Mouse (Mus musculus): Measurements from ENCODE around the gene Kif5c. TPM values are rescaled to one million over a fixed set of nuclear protein-coding genes. Genes with fewer than 3 reads are reported as not detected.

The Kif5c gene
- total RNA-seq, 2 experiments from 2014 or later: 0.54 to 1.1 TPM

DNA sequence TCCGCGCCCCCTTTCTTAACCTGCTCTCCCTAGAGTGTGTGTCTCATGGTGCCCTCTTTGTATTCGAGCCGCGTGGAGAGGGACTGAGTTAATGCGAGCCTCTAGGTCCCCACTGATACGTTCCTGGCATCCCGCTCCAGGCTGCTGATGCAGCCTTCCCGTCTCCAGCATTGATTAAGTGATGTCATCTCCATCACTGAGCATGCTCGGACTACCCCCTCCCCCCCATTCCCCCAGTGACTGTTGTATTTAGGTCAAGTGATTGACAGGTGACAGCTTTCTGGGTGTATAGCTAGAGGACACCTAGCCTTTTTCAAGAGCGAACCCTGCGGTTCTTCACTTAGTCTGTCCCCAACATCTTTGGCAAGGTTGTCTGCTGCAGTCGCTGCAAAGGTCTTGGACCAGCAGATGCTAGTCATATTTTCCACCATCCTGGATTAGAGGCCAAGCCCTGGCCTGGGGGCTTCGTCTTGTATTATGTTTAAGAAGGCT lies 1.6 kb downstream of the Kif5c start:
- DNase-seq (ENCODE audit: low spot score in 2 of 2): no peak

DNA sequence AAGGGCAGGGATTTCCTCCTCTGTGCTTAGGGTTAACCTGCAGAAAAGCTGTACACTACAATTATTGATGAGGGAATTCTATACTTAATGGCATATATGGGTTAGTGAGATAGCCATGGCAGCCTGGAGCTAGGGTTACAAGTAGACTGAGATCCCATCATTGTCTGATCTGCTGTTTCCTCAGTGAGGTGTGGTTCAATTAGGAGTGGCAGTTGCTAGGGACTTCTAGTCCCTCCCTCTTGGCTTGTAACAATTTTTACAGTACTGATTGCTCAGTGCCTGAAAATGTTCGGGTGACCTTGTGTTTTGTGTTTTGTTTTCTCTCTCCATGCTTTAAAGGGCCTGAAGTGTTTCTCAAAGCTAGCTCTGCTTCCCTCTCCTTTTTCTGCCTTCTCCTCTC lies 2.1 kb downstream of the Kif5c start:
- DNase-seq (ENCODE audit: low spot score in 2 of 2): no peak

DNA sequence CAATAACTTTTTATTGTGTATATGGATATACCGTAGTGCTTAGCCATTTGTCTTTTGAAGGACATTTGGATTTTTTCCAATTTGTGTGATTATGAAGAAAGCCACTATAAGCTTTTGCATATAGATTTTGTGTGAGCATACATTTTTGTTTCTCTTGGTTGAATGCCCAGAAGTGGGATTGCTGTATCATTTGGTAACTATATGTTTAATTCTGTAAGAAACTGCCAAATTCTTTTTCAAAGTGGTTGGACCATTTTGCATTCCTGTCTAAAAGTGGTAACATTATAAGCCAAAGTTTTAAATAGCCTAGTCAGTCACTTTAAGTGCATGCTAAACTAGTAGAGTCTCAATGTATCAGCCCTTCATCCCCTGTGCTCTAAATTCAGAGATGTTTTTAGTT lies 6.5 kb downstream of the Kif5c start:
- DNase-seq (ENCODE audit: low spot score in 2 of 2): no peak

DNA sequence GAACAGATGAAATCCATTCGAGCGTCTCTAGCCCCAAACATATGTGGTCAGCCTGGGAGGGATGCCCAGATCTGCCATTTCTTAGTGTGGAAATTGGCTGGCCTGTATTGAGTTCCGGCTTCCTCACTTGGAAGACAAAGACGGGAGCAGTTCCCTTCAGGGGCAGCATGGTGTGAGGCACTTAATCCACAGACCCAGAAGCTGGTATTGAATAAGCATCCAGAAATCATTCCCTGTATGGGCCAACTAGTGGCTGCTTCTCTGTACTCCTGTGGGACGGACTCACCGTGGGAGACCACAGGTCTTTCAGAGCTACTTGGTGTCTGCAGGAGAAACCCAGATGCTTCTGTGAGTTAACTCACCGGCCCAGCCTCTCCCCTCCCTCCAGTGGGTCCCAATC lies 8.5 kb downstream of the Kif5c start:
- no peak for DNase-seq (ENCODE audit: low spot score in 2 of 2)

DNA sequence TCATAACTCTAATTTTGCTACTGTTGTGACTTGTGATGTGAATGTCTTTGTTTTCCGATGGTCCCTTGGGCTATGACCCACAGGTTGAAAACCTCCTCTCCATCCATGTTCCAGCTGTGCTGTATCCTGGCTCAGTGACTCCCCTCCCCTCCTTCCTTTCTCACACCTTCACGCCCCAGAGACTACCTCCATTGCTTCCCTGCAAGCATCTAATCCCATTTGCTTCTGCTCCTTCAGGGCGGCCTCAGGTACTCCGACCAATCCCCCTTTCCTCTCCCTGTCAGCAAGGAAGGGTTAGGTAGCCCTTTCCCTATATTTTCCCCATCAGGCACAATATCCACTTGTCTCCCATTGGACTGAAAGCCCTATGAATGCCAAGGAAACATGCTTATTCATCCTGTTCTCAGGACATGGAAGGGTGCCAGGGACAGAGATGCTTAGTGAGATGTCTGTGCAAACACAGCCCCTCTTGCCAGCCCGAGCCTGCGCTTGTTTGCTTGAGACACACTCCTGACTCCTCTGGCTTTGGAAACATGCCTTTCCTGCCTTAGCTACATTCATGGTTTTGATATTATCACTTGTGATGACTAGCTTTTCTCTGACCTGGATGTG lies 9.1 kb downstream of the Kif5c start:
- DNase-seq (ENCODE audit: low spot score in 2 of 2): no peak

DNA sequence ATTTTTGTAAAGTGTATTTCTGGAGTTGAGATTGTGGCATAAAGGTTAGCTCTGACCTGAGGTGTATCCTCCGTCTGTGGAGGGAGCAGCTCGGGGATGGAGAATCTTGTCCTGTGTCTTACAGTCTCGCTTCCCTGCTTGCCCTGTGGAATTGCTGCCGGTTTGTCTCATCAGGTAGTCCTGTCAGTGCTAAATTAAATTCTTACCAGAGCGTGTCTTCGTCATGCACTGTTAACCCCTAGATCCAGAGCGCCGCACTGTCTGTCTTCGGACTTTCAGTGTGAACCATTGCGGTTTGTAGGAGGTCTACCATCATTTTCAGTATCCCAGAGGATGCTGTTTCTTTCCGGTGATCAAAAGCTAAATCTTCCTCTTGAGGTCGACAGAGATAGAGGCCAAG lies 10.1 kb downstream of the Kif5c start:
- DNase-seq (ENCODE audit: low spot score in 2 of 2): no peak

DNA sequence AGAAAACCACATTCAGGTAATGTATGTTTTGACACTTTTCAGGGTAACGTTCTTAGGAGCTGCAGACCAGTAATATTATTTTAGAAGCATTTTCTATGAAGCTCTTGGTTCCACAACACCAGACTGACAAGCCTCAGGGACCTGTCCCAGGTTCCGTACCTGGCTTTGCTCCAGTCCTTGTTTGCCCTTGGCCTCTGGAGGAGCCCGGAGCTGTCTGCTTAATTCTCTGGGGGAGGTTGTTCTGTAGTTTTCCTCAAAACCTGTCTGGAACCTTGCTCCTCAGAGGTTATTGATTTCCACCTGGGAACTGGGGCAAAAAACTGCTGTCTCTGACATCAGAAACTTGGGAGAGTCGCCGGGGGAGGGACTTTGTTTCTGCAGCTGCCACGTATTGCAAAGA lies 11.5 kb downstream of the Kif5c start:
- DNase-seq (ENCODE audit: low spot score in 2 of 2): no peak

DNA sequence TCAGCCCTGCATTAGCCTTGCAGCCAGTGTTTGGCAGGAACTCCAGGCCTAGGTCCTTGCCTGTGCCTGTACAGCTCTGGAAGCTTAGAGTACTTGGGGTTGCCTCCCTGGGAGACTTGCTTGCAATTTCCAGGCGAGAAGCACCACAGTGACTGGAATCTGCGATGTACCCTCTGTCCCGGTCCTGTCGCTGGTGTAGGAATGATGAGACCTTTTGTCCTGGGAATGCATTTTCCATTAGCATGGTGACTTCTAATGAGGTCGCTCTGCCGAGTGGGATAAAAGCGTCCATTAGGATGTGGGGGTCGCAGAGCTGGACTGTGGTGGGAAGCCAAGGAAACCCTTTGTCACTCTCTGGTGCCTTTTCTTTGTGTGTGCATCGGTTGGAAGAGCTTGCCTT lies 14.1 kb downstream of the Kif5c start:
- DNase-seq (ENCODE audit: low spot score in 2 of 2): no peak

DNA sequence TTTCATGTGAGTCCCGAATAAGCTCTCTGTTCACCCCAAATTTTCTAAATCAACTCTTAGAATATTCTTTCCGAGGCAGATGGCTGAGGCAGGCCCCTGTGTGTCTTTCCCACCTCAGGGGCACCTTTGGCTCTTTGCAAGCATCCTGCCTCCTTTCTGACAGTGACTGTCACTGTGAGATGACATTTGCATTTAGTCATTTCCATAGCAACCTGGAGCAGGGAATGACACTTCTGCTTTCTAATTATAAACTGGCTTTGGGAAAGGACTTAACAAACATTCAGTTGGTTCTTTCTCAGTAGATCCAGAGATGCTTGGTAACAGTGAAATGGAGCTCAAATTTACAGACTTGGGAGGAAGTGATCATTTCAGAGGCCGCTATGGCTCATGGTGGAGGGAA lies 23.7 kb downstream of the Kif5c start:
- no peak for DNase-seq (ENCODE audit: low spot score in 2 of 2)

DNA sequence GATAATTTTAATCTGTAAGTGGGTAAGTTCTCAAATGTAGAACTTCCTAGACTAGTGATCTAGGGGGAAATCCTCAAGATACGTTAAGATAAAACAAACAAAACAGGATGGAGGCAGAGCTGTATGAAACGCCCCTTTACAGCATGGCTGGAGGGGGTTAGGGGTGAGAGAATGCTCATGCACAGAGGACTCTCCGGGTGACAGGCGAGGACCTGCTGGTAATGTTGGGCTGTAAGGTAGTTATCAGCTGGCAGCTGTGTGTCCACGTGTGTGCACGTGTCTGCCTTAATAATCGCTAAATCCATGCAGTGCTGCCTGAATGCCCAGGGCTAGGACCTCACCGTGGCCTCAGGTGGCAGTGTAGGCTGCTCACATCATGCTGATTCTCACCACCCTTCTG lies 24.7 kb downstream of the Kif5c start:
- DNase-seq (ENCODE audit: low spot score in 2 of 2): no peak

DNA sequence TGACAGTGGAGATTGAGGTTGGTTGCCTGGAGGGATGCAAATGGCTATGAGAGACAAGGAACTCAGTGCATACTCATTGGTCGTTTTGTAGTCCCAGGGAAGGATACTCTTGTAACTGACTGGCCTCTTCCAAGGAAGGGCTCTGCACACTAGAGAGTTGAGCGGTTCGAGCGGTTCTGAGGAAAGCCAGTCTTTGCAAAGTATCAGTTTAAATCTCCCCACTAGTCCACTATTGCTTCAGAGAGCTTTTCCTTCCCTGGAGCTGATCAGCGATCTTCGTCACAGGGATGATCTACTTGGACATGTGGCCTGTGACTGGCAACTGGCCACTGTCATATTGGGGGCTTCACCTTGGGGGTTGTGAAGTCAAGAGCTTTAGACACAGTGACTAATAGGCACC lies 28.5 kb downstream of the Kif5c start:
- no peak for DNase-seq (ENCODE audit: low spot score in 2 of 2)

DNA sequence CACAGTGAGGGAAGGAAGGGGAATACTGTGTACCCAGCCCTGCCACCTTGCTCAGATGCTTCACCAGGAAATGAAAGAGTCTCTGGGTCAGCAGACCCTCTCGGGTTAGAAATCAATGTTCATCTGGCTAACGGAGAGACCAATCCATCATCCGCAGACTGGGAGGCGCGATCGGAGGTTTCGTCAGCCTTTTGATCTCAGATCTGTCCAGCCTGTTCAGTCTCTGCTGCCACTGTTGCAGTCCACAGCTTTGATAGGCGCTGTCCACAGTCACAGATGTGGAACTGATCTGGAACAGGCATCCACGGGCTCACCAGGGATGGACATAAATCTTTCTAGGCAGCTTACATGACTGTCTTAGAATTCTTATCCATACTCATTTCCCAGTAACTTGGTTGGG lies 29.2 kb downstream of the Kif5c start:
- DNase-seq (ENCODE audit: low spot score in 2 of 2): no peak

DNA sequence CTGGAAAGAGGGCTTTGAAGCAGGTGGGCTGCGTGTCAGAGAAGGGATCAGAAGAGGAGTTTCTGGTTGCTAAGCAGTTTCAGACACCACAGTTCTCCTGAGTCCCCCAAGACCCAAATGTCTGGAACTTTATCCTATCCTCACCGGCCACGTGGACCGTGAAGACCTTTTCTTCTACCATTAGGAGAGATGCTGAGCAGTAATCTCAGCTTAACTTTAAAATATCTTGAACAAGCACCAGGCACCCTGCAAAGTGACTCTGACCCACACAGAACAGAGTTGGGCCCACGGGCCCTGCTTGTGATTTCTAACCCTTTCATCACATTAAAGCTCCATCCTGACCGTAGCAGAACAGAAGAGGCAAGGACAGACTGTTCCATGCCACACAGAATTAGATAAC lies 29.7 kb downstream of the Kif5c start:
- no peak for DNase-seq (ENCODE audit: low spot score in 2 of 2)

DNA sequence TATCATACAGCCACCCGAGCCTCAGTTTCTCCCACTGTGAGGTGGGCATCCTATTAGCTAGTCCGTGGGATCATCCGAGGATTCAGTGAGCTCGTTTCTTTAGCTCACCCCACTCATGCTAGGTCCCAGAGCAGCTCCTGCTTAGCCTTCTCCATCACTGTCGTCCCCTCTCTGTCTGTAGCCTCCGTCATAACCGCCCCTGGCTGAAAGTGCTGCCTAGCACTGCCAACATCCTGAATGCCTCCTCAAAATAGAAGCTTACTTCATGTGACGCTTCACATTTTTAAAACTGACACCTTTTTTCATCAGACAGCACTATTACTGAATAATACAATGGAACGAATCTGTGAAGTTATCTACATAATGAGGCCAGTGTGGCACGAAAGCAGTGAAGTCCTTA lies 30.1 kb downstream of the Kif5c start:
- no peak for DNase-seq (ENCODE audit: low spot score in 2 of 2)

DNA sequence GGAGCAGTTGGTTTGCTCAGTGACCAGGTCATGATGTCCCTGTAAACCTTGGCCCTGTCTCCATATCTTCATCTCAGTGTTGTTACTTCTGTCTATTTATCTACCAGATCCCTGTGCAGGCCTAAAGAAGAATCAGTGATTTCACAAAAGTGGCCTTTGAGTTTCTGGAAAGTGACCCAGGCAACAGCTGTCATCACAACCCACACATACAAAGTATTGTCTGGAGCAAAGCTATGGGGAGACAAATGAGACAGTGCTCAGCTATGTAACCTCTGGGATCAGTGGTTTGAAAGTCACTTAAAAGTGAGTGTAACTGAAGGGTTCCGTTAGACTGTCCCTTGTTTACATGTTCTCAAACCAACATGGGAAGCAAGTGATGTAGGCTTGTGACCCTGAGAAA lies 32.6 kb downstream of the Kif5c start:
- DNase-seq (ENCODE audit: low spot score in 2 of 2): no peak

DNA sequence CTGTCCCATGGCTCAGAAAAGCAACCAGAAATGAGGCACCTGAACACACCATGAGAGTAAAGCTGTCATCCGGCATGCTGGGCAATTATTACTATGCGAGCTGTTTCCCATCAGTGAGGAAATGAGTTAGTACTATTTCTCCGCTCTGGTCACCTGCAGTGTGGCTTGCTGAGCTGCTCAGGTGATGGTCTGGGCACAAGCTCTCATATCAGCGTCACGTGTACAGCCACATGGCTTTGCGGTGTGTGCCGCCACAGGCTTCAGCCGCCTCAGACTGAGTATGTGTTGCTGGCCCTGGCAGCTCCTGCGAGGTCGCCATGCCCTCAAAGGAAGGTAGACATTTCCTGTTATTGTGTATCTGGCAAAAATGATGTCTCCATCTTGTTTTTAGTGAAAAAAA lies 35.5 kb downstream of the Kif5c start:
- DNase-seq (ENCODE audit: low spot score in 2 of 2): no peak

DNA sequence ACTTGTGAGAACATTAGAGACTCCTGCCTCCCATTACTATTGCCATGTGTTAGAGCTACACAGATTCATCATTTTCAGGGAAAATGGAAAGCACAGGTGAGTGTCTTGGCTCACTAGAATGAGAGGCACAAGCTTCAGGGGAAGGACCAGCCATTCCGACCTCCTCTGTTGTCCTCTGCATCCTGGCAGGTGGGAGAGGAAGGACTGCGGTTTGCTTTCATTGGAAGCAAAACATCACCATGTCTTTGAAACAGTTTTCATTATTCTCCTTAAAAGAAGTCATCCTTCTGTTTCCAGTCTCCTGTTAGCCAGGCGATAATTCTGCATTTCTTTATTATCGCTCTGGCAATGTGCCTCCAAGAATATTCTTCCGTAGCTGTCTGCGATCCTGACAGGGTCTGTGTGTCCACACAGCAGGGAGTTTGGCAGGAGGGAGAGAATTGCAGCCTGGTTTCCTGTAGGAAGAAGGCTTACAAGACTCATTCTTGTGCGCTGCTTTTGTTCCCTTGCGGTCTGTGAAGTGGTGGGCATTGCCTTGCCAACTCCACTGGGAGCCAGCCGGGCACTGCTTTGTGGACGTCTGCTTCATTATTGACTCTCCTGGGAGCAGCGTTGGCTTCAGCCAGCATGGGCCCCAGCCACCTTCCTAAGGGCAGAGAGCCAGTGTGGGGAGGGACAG lies 36.2 kb downstream of the Kif5c start:
- DNase-seq (ENCODE audit: low spot score in 2 of 2): no peak

DNA sequence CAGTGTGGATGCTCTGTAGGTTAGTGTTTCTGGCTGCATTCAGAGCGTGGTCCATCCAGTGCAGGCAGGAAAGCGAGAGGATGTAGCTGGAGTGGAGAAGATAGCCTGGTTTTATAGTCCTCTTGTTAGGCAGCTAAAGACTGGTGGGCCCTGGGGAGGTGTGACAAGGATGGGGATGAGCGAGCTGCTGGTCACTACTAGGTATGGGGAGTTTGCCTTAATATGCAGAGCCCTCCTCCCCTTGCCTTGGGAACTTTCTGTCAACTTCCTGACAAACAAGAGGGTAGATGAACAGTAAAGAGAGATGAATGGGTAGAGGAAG lies 36.7 kb downstream of the Kif5c start:
- DNase-seq (ENCODE audit: low spot score in 2 of 2): no peak

DNA sequence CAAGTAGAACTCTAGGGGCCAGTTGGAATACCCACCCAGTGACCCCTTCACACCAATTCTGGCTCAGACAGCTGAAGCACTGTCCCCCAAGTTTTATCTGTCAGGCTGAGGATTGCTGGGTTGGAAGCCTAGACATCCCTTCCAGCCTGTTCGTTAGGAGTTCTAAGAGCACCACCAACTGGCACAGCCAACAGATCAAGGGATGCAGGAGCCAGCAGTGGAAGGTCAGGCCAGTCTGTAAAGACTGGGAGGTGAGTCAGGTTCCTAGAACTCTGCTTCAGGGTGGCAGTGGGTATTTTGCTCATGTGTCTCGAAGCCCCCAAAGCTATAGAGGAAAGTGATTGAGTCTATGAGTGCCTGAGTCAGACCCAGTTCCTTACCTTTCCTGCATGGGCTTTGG lies 37.9 kb downstream of the Kif5c start:
- no peak for DNase-seq (ENCODE audit: low spot score in 2 of 2)

DNA sequence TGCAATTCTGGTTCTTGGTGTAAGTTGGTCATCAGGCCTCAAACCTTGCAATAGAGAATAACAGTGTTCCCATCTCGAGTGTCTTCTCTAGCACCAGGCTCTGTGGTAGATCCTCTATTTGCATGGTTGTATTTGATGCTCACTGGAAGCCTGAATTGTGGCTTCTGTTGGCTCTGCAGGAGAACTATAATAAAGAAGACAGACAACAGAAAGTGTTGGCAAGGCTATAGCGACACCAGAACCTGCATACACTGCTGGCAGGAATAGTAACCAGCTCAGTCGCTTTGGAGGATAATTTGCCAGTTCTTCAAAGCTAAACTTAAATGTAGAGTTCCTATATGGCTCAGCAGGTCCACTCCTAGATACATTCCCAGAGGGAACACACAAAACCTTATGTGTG lies 38.6 kb downstream of the Kif5c start:
- DNase-seq (ENCODE audit: low spot score in 2 of 2): no peak

DNA sequence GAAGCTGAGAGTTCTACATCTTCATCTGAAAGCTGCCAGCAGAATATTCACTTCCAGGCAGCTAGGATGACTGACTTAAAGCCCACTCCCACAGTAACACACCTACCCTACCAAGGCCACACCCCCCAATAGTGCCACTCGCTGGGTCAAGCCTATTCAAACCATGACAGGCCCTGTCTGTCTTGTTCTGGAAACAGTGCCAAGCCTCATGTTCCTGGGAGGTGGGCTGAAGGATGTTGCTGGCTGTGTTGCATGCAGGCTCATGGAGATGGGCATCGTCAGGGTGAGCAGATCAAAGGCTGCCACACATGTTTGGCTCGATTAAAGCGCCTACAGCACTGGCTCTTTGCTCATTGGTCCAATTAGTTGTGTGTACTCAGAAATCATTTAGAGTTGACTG lies 39.9 kb downstream of the Kif5c start:
- no peak for DNase-seq (ENCODE audit: low spot score in 2 of 2)

DNA sequence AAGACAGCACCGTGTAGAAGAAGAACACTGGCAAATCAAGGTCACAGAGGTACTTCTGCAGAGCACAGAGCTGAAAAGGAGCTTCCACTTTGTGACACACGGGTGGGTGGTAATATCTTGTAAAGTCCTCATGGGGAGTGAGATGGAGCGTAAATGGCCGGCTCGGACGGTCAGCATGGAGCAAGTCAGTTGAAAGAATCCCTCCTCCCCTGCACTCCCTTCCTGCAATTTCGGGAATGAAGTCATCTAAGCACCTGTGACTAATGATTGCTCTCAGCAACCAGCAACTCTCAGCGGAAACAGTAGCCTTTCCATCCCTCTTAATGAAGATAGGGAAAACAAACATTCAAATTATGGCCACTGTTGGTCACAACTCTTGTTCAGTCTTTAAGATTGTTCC lies 40.9 kb downstream of the Kif5c start:
- no peak for DNase-seq (ENCODE audit: low spot score in 2 of 2)

DNA sequence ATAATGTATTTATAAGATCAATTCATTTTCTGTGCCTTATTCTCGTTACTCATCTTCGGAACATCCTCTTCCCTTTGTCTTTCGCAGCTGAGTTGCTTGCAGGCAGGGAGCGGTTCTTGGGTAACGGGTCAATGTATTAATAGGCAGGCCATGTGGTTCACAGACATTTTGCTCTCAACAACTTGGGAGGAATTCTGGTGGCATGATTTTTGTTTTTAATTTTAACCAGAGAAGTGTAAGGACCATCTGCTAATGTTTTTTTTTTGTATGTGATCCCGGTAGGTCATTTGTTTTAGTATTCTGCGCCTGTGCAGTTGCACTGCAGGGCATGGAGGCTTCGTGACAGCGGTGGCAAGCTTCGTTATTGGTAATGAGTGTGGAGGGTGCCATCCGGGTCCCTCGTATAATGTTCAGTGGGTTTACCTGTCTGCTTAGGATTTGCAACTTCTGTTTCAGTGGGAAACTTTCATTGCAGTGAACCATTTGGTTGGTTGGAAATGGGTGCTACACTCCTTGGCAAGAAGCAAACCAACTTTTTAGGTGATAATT lies 41.4 kb downstream of the Kif5c start:
- DNase-seq (ENCODE audit: low spot score in 2 of 2): no peak
